Mouse (Mus musculus): ENCODE data around the gene Supv3l1. TPM values are rescaled to one million over a fixed set of nuclear protein-coding genes. Genes with fewer than 3 reads are reported as not detected.

Supv3l1 gene
- polyA plus RNA-seq, 1 experiment from 2014 or later: 19.4 TPM

- Histone ChIP-seq H3K4me2 (ENCODE audit: low read length) (no peak overlapping the region), H3K36me3 (ENCODE audit: control insufficient read depth, insufficient read depth, low read length) (no peaks in the 10 kb centered on the region), H3K4me3 (ENCODE audit: low read depth, low read length) (no peak overlapping the region), H3K9me3 (replicated peaks; ENCODE audit: control insufficient read depth, low read length, poor library complexity, severe bottlenecking) (no peaks in the 10 kb centered on the region), H3K4me1 (ENCODE audit: control insufficient read depth, insufficient read depth, low read length) (no peaks in the 10 kb centered on the region), H3K27me3 (ENCODE audit: control insufficient read depth, insufficient read depth, low read depth, low read length) (no peaks in the 10 kb centered on the region; the same call in 1 of the 2 replicates), H3K27ac (ENCODE audit: low read length) (no peak overlapping the region), H3K9ac (ENCODE audit: low read depth, low read length) (no peak overlapping the region)
- no peak for ATAC-seq
- WGBS: 81% methylated on average over 3 of the region's 3 CpGs
Observed at GRCm38 (mm10) chr10:62383011-62383410, 66.5 kb downstream of the Supv3l1 start.

- no peak overlapping the region for H3K27ac ChIP-seq (ENCODE audit: low read length)
- H3K9ac ChIP-seq (ENCODE audit: low read depth, low read length): no peak overlapping the region
- no peaks in the 10 kb centered on the region for H3K36me3 ChIP-seq (ENCODE audit: control insufficient read depth, insufficient read depth, low read length)
- H3K9me3 ChIP-seq (replicated peaks; ENCODE audit: control insufficient read depth, low read length, poor library complexity, severe bottlenecking): no peaks in the 10 kb centered on the region
- no peaks in the 10 kb centered on the region for H3K4me1 ChIP-seq (ENCODE audit: control insufficient read depth, insufficient read depth, low read length)
- no peak for ATAC-seq
- no peak overlapping the region for H3K4me3 ChIP-seq (ENCODE audit: low read depth, low read length)
- no peaks in the 10 kb centered on the region for H3K27me3 ChIP-seq (ENCODE audit: control insufficient read depth, insufficient read depth, low read depth, low read length)
- no peak overlapping the region for H3K4me2 ChIP-seq (ENCODE audit: low read length)
Observed at GRCm38 (mm10) chr10:62380936-62381335, 68.6 kb downstream of the Supv3l1 start.

- no peaks in the 10 kb centered on the region for H3K27me3 ChIP-seq (ENCODE audit: control insufficient read depth, insufficient read depth, low read depth, low read length)
- no peaks in the 10 kb centered on the region for H3K9me3 ChIP-seq (replicated peaks; ENCODE audit: control insufficient read depth, low read length, poor library complexity, severe bottlenecking)
- no peaks in the 10 kb centered on the region for H3K36me3 ChIP-seq (ENCODE audit: control insufficient read depth, insufficient read depth, low read length)
- no peak within 1 kb of the TSS for H3K4me3 ChIP-seq (ENCODE audit: low read depth, low read length)
- ATAC-seq: no peak
- WGBS: 84% methylated on average over 1 of the region's 1 CpGs
- no peaks in the 10 kb centered on the region for H3K4me1 ChIP-seq (ENCODE audit: control insufficient read depth, insufficient read depth, low read length)
- H3K27ac ChIP-seq (ENCODE audit: low read length): no peak within 1 kb of the TSS
- no peak within 1 kb of the TSS for H3K9ac ChIP-seq (ENCODE audit: low read depth, low read length)
- no peak within 1 kb of the TSS for H3K4me2 ChIP-seq (ENCODE audit: low read length)
Observed at GRCm38 (mm10) chr10:62379808-62380207, 69.7 kb downstream of the Supv3l1 start, which contains the start of gene Hk1. Gene Hk1, minus strand, starts transcription at chr10:62379908.

Other genes starting within 250 kb of the Supv3l1 start
- gene Tspan15, start 218.5 kb downstream of the Supv3l1 start, polyA plus RNA-seq (2015; fragmentation: Nextera tagmentation; extraction: Ambion mirVana): 19.4 and 23.2 TPM in 2 replicates
- gene Tacr2, start 197.3 kb downstream of the Supv3l1 start, polyA plus RNA-seq (2015; fragmentation: Nextera tagmentation; extraction: Ambion mirVana): not detected in 2 replicates
- 142 and 155 TPM in 2 replicates for gene Hk1, start 69.8 kb downstream of the Supv3l1 start, polyA plus RNA-seq (2015; fragmentation: Nextera tagmentation; extraction: Ambion mirVana)
- 0.37 and 0.51 TPM in 2 replicates for gene Hkdc1, start 27.2 kb downstream of the Supv3l1 start, polyA plus RNA-seq (2015; fragmentation: Nextera tagmentation; extraction: Ambion mirVana)
- gene 4930507D05Rik, start 249 bp downstream of the Supv3l1 start, polyA plus RNA-seq (2015; fragmentation: Nextera tagmentation; extraction: Ambion mirVana): 1.2 and 1.4 TPM in 2 replicates
- gene Vps26a, start 37.1 kb upstream of the Supv3l1 start, polyA plus RNA-seq (2015; fragmentation: Nextera tagmentation; extraction: Ambion mirVana): 55.9 and 59.0 TPM in 2 replicates
- 9.4 and 9.6 TPM in 2 replicates for gene Srgn, start 77.7 kb upstream of the Supv3l1 start, polyA plus RNA-seq (2015; fragmentation: Nextera tagmentation; extraction: Ambion mirVana)
- 72.0 and 72.9 TPM in 2 replicates for gene Kif1bp, start 128.7 kb upstream of the Supv3l1 start, polyA plus RNA-seq (2015; fragmentation: Nextera tagmentation; extraction: Ambion mirVana)
- 14.2 and 14.9 TPM in 2 replicates for gene Ddx21, start 152.5 kb upstream of the Supv3l1 start, polyA plus RNA-seq (2015; fragmentation: Nextera tagmentation; extraction: Ambion mirVana)
- gene Ddx50, start 201.5 kb upstream of the Supv3l1 start, polyA plus RNA-seq (2015; fragmentation: Nextera tagmentation; extraction: Ambion mirVana): 89.4 and 96.8 TPM in 2 replicates

All from midbrain, embryonic 16.5 days (tissue).